Mouse (Mus musculus): Measurements from ENCODE around the gene Cracr2a. TPM values are rescaled to one million over a fixed set of nuclear protein-coding genes. Genes with fewer than 3 reads are reported as not detected.

Cracr2a gene
- total and polyA plus RNA-seq, 3 experiments: 0.05 TPM; not detected in 2

GRCm38 (mm10) chr6:127591467-127591866 is 30.3 kb downstream of the Cracr2a start:
- Histone ChIP-seq H3K4me1 (ENCODE audit: insufficient read depth, low read depth, low read length) (no peaks in the 10 kb centered on the region), H3K36me3 (replicated peaks) (no peaks in the 10 kb centered on the region), H3K9me3 (replicated peaks) (peaks cover 45% of the 10 kb centered on the region), H3K4me3 (ENCODE audit: low read depth, low read length) (no peak overlapping the region), H3K27me3 (ENCODE audit: insufficient read depth, low read length) (no peaks in the 10 kb centered on the region)
- DNase-seq (ENCODE audit: low spot score) (no peak), ATAC-seq (ENCODE audit: extremely low read depth, insufficient number of reproducible peaks, low FRiP score, poor library complexity, severe bottlenecking) (no peak)
- TF ChIP-seq GATA1 (IDR thresholded peaks at IDR 0.05; ENCODE audit: borderline replicate concordance, low read length): no peak
- no peak for TF ChIP-seq CTCF (IDR thresholded peaks at IDR 0.05; ENCODE audit: low read depth, low read length)
- TF ChIP-seq TAL1 (conservative IDR thresholded peaks at IDR 0.05; ENCODE audit: low read depth, low read length): no peak
- TF ChIP-seq GATA2 (IDR thresholded peaks at IDR 0.05; ENCODE audit: borderline replicate concordance, low read depth, low read length): no peak
- no peak for TF ChIP-seq POLR2AphosphoS5 (IDR thresholded peaks at IDR 0.05; ENCODE audit: insufficient replicate concordance, low read depth, low read length)

GRCm38 (mm10) chr6:127593487-127593886 is 32.3 kb downstream of the Cracr2a start:
- ATAC-seq (ENCODE audit: extremely low read depth, insufficient number of reproducible peaks, low FRiP score, poor library complexity, severe bottlenecking): no peak
- Histone ChIP-seq H3K27me3 (ENCODE audit: insufficient read depth, low read length) (no peaks in the 10 kb centered on the region), H3K36me3 (replicated peaks) (no peaks in the 10 kb centered on the region), H3K4me3 (ENCODE audit: low read depth, low read length) (no peak overlapping the region), H3K4me1 (ENCODE audit: insufficient read depth, low read depth, low read length) (no peaks in the 10 kb centered on the region), H3K9me3 (replicated peaks) (peaks cover 53% of the 10 kb centered on the region)
- DNase-seq (ENCODE audit: low spot score): no peak
- TF ChIP-seq TAL1 (conservative IDR thresholded peaks at IDR 0.05; ENCODE audit: low read depth, low read length): no peak
- no peak for TF ChIP-seq GATA2 (IDR thresholded peaks at IDR 0.05; ENCODE audit: borderline replicate concordance, low read depth, low read length)
- no peak for TF ChIP-seq CTCF (IDR thresholded peaks at IDR 0.05; ENCODE audit: low read depth, low read length)

DNA sequence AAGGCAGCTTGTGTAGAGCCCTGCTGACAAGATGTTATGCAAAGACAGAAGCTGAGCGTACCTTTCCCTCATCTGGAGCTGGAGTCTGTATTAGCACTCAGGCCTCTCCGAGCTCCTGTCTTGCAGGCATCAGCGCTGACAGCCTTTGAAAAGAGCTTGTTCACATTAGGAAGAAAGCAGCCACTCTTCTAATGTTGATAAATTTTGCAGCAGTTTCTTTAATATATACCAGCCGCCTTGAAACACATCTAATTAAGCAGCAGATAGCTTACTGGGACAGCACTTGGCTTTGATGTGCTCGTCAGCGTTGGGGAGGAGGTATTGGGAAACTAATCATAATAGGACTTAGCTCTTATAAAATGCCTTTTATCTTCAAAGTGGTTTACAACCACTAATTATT is 38.1 kb downstream of the Cracr2a start:
- no peak overlapping the region for H3K4me3 ChIP-seq (ENCODE audit: low read depth, low read length)
- no peaks in the 10 kb centered on the region for H3K36me3 ChIP-seq (replicated peaks)
- H3K27me3 ChIP-seq (ENCODE audit: insufficient read depth, low read length): no peaks in the 10 kb centered on the region
- peaks cover 47% of the 10 kb centered on the region for H3K9me3 ChIP-seq (replicated peaks)
- DNase-seq (ENCODE audit: low spot score) (no peak), ATAC-seq (ENCODE audit: extremely low read depth, insufficient number of reproducible peaks, low FRiP score, poor library complexity, severe bottlenecking) (no peak)
- H3K4me1 ChIP-seq (ENCODE audit: insufficient read depth, low read depth, low read length): no peaks in the 10 kb centered on the region
- TF ChIP-seq POLR2AphosphoS5 (IDR thresholded peaks at IDR 0.05; ENCODE audit: insufficient replicate concordance, low read depth, low read length) (no peak), GATA2 (IDR thresholded peaks at IDR 0.05; ENCODE audit: borderline replicate concordance, low read depth, low read length) (no peak), GATA1 (IDR thresholded peaks at IDR 0.05; ENCODE audit: borderline replicate concordance, low read length) (no peak), CTCF (IDR thresholded peaks at IDR 0.05; ENCODE audit: low read depth, low read length) (no peak), TAL1 (conservative IDR thresholded peaks at IDR 0.05; ENCODE audit: low read depth, low read length) (no peak)

DNA sequence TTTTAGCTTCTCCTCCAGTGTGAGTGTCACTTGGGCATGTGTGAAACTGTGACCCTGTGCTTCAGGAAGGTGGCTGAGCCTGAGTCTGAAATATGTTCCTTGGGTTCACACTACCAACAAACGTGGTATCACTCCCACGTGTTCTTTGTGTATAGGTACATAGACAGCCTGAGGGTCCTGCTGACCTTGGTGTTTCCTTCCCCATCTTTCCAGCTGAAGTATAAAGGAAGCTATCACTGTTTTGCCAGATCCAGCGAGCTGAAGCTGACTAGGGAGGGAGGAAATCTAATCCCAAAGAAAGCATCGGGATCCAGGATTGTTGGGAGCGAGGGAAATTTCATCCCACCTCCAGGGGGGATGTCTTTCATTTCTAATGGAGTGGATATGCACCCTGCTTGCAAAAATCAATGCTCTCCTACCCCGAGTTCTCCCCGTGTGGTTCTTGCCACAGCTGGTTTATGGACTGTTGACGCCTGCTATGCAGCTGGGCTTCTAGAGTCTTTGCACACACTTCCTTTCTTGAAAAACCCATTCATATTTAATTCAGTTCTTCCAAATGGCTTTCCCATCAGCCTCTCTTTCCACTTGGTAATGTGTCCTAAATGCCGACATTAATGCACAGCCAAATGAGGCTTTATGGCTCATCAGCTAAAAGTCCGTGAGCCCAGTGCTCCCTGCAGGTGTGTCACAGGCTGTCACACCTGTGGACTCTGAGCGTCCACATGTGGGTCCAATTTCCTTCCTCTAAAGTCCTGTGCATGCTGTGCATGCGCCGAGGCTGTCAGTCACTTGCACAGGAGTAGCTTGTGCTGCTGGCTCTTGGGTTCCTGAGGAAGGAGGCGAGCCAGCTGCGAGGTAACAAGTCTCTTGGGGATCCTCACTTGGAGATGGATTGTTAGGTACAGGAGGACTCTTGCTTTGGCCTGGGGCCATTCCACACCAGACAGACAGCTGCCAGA is 44.2 kb downstream of the Cracr2a start:
- ATAC-seq (ENCODE audit: extremely low read depth, insufficient number of reproducible peaks, low FRiP score, poor library complexity, severe bottlenecking) (no peak), DNase-seq (ENCODE audit: low spot score) (no peak)
- Histone ChIP-seq H3K4me1 (ENCODE audit: insufficient read depth, low read depth, low read length) (no peaks in the 10 kb centered on the region), H3K36me3 (replicated peaks) (no peaks in the 10 kb centered on the region), H3K27me3 (ENCODE audit: insufficient read depth, low read length) (no peaks in the 10 kb centered on the region), H3K4me3 (ENCODE audit: low read depth, low read length) (no peak overlapping the region), H3K9me3 (replicated peaks) (peaks cover 55% of the 10 kb centered on the region)
- TF ChIP-seq GATA2 (IDR thresholded peaks at IDR 0.05; ENCODE audit: borderline replicate concordance, low read depth, low read length) (no peak), CTCF (IDR thresholded peaks at IDR 0.05; ENCODE audit: low read depth, low read length) (no peak), TAL1 (conservative IDR thresholded peaks at IDR 0.05; ENCODE audit: low read depth, low read length) (no peak), GATA1 (IDR thresholded peaks at IDR 0.05; ENCODE audit: borderline replicate concordance, low read length) (no peak), POLR2AphosphoS5 (IDR thresholded peaks at IDR 0.05; ENCODE audit: insufficient replicate concordance, low read depth, low read length) (no peak)

DNA sequence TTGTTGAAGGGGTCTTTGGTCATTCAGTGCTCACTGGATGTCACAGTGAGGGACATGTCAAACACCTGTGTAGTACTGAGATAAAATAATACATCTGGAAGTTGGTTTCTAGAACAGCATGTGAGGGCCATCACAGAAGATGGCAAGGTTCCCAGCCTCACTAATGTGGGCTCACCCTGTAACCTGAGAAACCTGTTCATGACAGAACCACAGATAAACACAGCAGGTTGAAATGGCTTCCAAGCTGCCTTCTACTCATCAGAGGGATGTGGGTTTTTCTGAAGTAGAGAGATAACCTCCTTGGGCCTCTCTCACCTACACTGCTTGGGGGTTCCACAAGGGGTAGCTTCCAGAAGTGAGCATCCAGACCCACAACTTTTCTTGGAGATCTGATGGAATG is 48.5 kb downstream of the Cracr2a start:
- Histone ChIP-seq H3K9me3 (replicated peaks) (peaks cover 71% of the 10 kb centered on the region), H3K4me3 (ENCODE audit: low read depth, low read length) (no peak overlapping the region), H3K4me1 (ENCODE audit: insufficient read depth, low read depth, low read length) (no peaks in the 10 kb centered on the region), H3K27me3 (ENCODE audit: insufficient read depth, low read length) (no peaks in the 10 kb centered on the region), H3K36me3 (replicated peaks) (no peaks in the 10 kb centered on the region)
- TF ChIP-seq GATA1 (IDR thresholded peaks at IDR 0.05; ENCODE audit: borderline replicate concordance, low read length) (no peak), TAL1 (conservative IDR thresholded peaks at IDR 0.05; ENCODE audit: low read depth, low read length) (no peak)
- ATAC-seq (ENCODE audit: extremely low read depth, insufficient number of reproducible peaks, low FRiP score, poor library complexity, severe bottlenecking): no peak
- no peak for DNase-seq (ENCODE audit: low spot score)

DNA sequence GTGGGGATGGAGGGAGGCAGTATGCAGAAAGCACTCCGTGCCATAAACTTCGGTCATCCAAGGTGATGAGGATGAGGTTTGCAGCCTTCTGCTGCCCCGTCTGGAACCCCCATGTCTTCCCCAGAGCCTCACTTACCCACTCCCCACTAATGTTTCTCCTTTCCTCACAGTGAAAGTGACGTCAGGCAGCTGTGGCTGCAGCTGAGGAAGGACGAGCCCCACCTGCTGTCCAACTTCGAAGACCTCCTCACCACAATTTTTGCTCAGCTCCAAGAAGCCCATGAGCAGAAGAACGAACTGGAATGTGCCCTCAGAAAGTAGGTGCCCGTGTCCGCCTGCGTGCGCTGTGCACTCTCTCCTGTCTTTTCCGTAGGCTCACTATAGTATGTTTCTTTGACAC is 50.1 kb downstream of the Cracr2a start:
- Histone ChIP-seq H3K27me3 (ENCODE audit: insufficient read depth, low read length) (no peaks in the 10 kb centered on the region), H3K4me1 (ENCODE audit: insufficient read depth, low read depth, low read length) (no peaks in the 10 kb centered on the region), H3K9me3 (replicated peaks) (peaks cover 70% of the 10 kb centered on the region), H3K36me3 (replicated peaks) (no peaks in the 10 kb centered on the region), H3K4me3 (ENCODE audit: low read depth, low read length) (no peak overlapping the region)
- no peak for ATAC-seq (ENCODE audit: extremely low read depth, insufficient number of reproducible peaks, low FRiP score, poor library complexity, severe bottlenecking)
- DNase-seq (ENCODE audit: low spot score): no peak
- no peak for TF ChIP-seq GATA1 (IDR thresholded peaks at IDR 0.05; ENCODE audit: borderline replicate concordance, low read length)
- TF ChIP-seq TAL1 (conservative IDR thresholded peaks at IDR 0.05; ENCODE audit: low read depth, low read length): no peak
- TF ChIP-seq GATA2 (IDR thresholded peaks at IDR 0.05; ENCODE audit: borderline replicate concordance, low read depth, low read length): no peak
- TF ChIP-seq POLR2AphosphoS5 (IDR thresholded peaks at IDR 0.05; ENCODE audit: insufficient replicate concordance, low read depth, low read length): no peak
- no peak for TF ChIP-seq CTCF (IDR thresholded peaks at IDR 0.05; ENCODE audit: low read depth, low read length)

Measured in G1E (cell line).